Mouse (Mus musculus): ENCODE results near the gene Tmem233. TPM values are rescaled to one million over a fixed set of nuclear protein-coding genes. Genes with fewer than 3 reads are reported as not detected.

Tmem233 gene
- polyA plus RNA-seq (2014; fragmentation: Nextera tagmentation; extraction: Ambion mirVana) = not detected in 2 replicates

GRCm38 (mm10) chr5:116083081-116083480 is at the start of gene Tmem233:
Gene Tmem233, minus strand, starts transcription at chr5:116083244.
- Histone ChIP-seq H3K27me3 (replicated peaks; ENCODE audit: control insufficient read depth, insufficient read depth, low read length) (peaks cover 11% of the 10 kb centered on the region), H3K4me3 (ENCODE audit: low read depth, low read length) (no peak within 1 kb of the TSS), H3K4me1 (ENCODE audit: control insufficient read depth, insufficient read depth, low read length) (no peaks in the 10 kb centered on the region), H3K9me3 (replicated peaks; ENCODE audit: control insufficient read depth, low read length) (no peaks in the 10 kb centered on the region), H3K4me2 (ENCODE audit: low read length) (no peak within 1 kb of the TSS), H3K9ac (ENCODE audit: low read length) (no peak within 1 kb of the TSS), H3K36me3 (ENCODE audit: control insufficient read depth, insufficient read depth, low read length) (no peaks in the 10 kb centered on the region), H3K27ac (ENCODE audit: low read depth, low read length) (no peak within 1 kb of the TSS)
- DNase-seq (ENCODE audit: low spot score) (no peak), ATAC-seq (no peak)
- WGBS = 13% methylated on average over 17 of the region's 17 CpGs

GRCm38 (mm10) chr5:116123344-116123743 is 40.3 kb upstream of the Tmem233 start:
- Histone ChIP-seq H3K36me3 (ENCODE audit: control insufficient read depth, insufficient read depth, low read length) (no peaks in the 10 kb centered on the region), H3K4me2 (ENCODE audit: low read length) (no peak overlapping the region), H3K4me1 (ENCODE audit: control insufficient read depth, insufficient read depth, low read length) (no peaks in the 10 kb centered on the region), H3K27me3 (replicated peaks; ENCODE audit: control insufficient read depth, insufficient read depth, low read length) (no peaks in the 10 kb centered on the region), H3K27ac (ENCODE audit: low read depth, low read length) (no peak overlapping the region), H3K9ac (ENCODE audit: low read length) (no peak overlapping the region), H3K9me3 (replicated peaks; ENCODE audit: control insufficient read depth, low read length) (no peaks in the 10 kb centered on the region), H3K4me3 (ENCODE audit: low read depth, low read length) (no peak overlapping the region)
- 11% methylated on average over 11 of the region's 11 CpGs for WGBS
- ATAC-seq (peak; percentile 62), DNase-seq (ENCODE audit: low spot score) (peak; percentile 93)

GRCm38 (mm10) chr5:116116567-116116966 is 33.5 kb upstream of the Tmem233 start:
- Histone ChIP-seq H3K27me3 (replicated peaks; ENCODE audit: control insufficient read depth, insufficient read depth, low read length) (no peaks in the 10 kb centered on the region), H3K9ac (ENCODE audit: low read length) (no peak overlapping the region), H3K36me3 (ENCODE audit: control insufficient read depth, insufficient read depth, low read length) (no peaks in the 10 kb centered on the region), H3K27ac (ENCODE audit: low read depth, low read length) (no peak overlapping the region), H3K4me2 (ENCODE audit: low read length) (no peak overlapping the region), H3K4me3 (ENCODE audit: low read depth, low read length) (no peak overlapping the region), H3K9me3 (replicated peaks; ENCODE audit: control insufficient read depth, low read length) (no peaks in the 10 kb centered on the region), H3K4me1 (ENCODE audit: control insufficient read depth, insufficient read depth, low read length) (0 out of 2 replicates have a peak, but pooled peaks cover 2% of the 10 kb centered on the region)
- ATAC-seq = no peak
- peak; percentile 42 for DNase-seq (ENCODE audit: low spot score)
- WGBS = 45% methylated on average over 9 of the region's 9 CpGs

- 82% methylated on average over 4 of the region's 4 CpGs for WGBS
- no peak overlapping the region for H3K4me3 ChIP-seq (ENCODE audit: low read depth, low read length)
- DNase-seq (ENCODE audit: low spot score) = no peak
- no peaks in the 10 kb centered on the region for H3K9me3 ChIP-seq (replicated peaks; ENCODE audit: control insufficient read depth, low read length)
- no peak for ATAC-seq
- no peaks in the 10 kb centered on the region for H3K27me3 ChIP-seq (replicated peaks; ENCODE audit: control insufficient read depth, insufficient read depth, low read length)
- H3K9ac ChIP-seq (ENCODE audit: low read length) = no peak overlapping the region
- no peaks in the 10 kb centered on the region for H3K36me3 ChIP-seq (ENCODE audit: control insufficient read depth, insufficient read depth, low read length)
- H3K4me2 ChIP-seq (ENCODE audit: low read length) = no peak overlapping the region
- H3K4me1 ChIP-seq (ENCODE audit: control insufficient read depth, insufficient read depth, low read length) = 0 out of 2 replicates have a peak, but pooled peaks cover 2% of the 10 kb centered on the region
- H3K27ac ChIP-seq (ENCODE audit: low read depth, low read length) = no peak overlapping the region
Observed at GRCm38 (mm10) chr5:116116110-116116509, 33.1 kb upstream of the Tmem233 start.

GRCm38 (mm10) chr5:116115071-116115834 is 32.2 kb upstream of the Tmem233 start:
- 0 out of 2 replicates have a peak, but pooled peaks cover 2% of the 10 kb centered on the region for H3K4me1 ChIP-seq (ENCODE audit: control insufficient read depth, insufficient read depth, low read length)
- WGBS = 53% methylated on average over 14 of the region's 14 CpGs
- no peak overlapping the region for H3K4me2 ChIP-seq (ENCODE audit: low read length)
- H3K9ac ChIP-seq (ENCODE audit: low read length) = no peak overlapping the region
- H3K27me3 ChIP-seq (replicated peaks; ENCODE audit: control insufficient read depth, insufficient read depth, low read length) = no peaks in the 10 kb centered on the region
- DNase-seq (ENCODE audit: low spot score) (peak; percentile 82), ATAC-seq (no peak)
- no peaks in the 10 kb centered on the region for H3K36me3 ChIP-seq (ENCODE audit: control insufficient read depth, insufficient read depth, low read length)
- H3K4me3 ChIP-seq (ENCODE audit: low read depth, low read length) = no peak overlapping the region
- no peaks in the 10 kb centered on the region for H3K9me3 ChIP-seq (replicated peaks; ENCODE audit: control insufficient read depth, low read length)
- H3K27ac ChIP-seq (ENCODE audit: low read depth, low read length) = no peak overlapping the region

GRCm38 (mm10) chr5:116108651-116109050 is 25.6 kb upstream of the Tmem233 start:
- H3K9me3 ChIP-seq (replicated peaks; ENCODE audit: control insufficient read depth, low read length) = no peaks in the 10 kb centered on the region
- H3K4me2 ChIP-seq (ENCODE audit: low read length) = no peak overlapping the region
- ATAC-seq (no peak), DNase-seq (ENCODE audit: low spot score) (no peak)
- no peaks in the 10 kb centered on the region for H3K27me3 ChIP-seq (replicated peaks; ENCODE audit: control insufficient read depth, insufficient read depth, low read length)
- no peak overlapping the region for H3K4me3 ChIP-seq (ENCODE audit: low read depth, low read length)
- no peak overlapping the region for H3K9ac ChIP-seq (ENCODE audit: low read length)
- H3K27ac ChIP-seq (ENCODE audit: low read depth, low read length) = no peak overlapping the region
- no peaks in the 10 kb centered on the region for H3K36me3 ChIP-seq (ENCODE audit: control insufficient read depth, insufficient read depth, low read length)
- 95% methylated on average over 10 of the region's 10 CpGs for WGBS
- H3K4me1 ChIP-seq (ENCODE audit: control insufficient read depth, insufficient read depth, low read length) = no peaks in the 10 kb centered on the region

- ATAC-seq = no peak
Observed at GRCm38 (mm10) chr5:116084231-116084630, 1.2 kb upstream of the Tmem233 start.

GRCm38 (mm10) chr5:116082241-116082900 is 673 bp downstream of the Tmem233 start:
- no peak overlapping the region for H3K9ac ChIP-seq (ENCODE audit: low read length)
- no peaks in the 10 kb centered on the region for H3K36me3 ChIP-seq (ENCODE audit: control insufficient read depth, insufficient read depth, low read length)
- ATAC-seq = no peak
- no peaks in the 10 kb centered on the region for H3K9me3 ChIP-seq (replicated peaks; ENCODE audit: control insufficient read depth, low read length)
- 34% methylated on average over 17 of the region's 17 CpGs for WGBS
- H3K4me2 ChIP-seq (ENCODE audit: low read length) = no peak overlapping the region
- H3K4me1 ChIP-seq (ENCODE audit: control insufficient read depth, insufficient read depth, low read length) = no peaks in the 10 kb centered on the region
- no peak overlapping the region for H3K27ac ChIP-seq (ENCODE audit: low read depth, low read length)
- no peak for DNase-seq (ENCODE audit: low spot score)
- H3K4me3 ChIP-seq (ENCODE audit: low read depth, low read length) = no peak overlapping the region
- peaks cover 11% of the 10 kb centered on the region for H3K27me3 ChIP-seq (replicated peaks; ENCODE audit: control insufficient read depth, insufficient read depth, low read length)

More at GRCm38 (mm10) chr5:116084231-116084630, 1.2 kb upstream of the Tmem233 start:
- Histone ChIP-seq H3K27me3 (replicated peaks; ENCODE audit: control insufficient read depth, insufficient read depth, low read length) (peaks cover 11% of the 10 kb centered on the region), H3K4me3 (ENCODE audit: low read depth, low read length) (no peak overlapping the region), H3K36me3 (ENCODE audit: control insufficient read depth, insufficient read depth, low read length) (no peaks in the 10 kb centered on the region), H3K4me1 (ENCODE audit: control insufficient read depth, insufficient read depth, low read length) (no peaks in the 10 kb centered on the region), H3K27ac (ENCODE audit: low read depth, low read length) (no peak overlapping the region), H3K9me3 (replicated peaks; ENCODE audit: control insufficient read depth, low read length) (no peaks in the 10 kb centered on the region), H3K9ac (ENCODE audit: low read length) (no peak overlapping the region), H3K4me2 (ENCODE audit: low read length) (no peak overlapping the region)
- WGBS = 88% methylated on average over 6 of the region's 6 CpGs
- no peak for DNase-seq (ENCODE audit: low spot score)

GRCm38 (mm10) chr5:116081616-116082015 is 1.4 kb downstream of the Tmem233 start:
- DNase-seq (ENCODE audit: low spot score) (peak; percentile 28), ATAC-seq (no peak)
- Histone ChIP-seq H3K9me3 (replicated peaks; ENCODE audit: control insufficient read depth, low read length) (no peaks in the 10 kb centered on the region), H3K4me1 (ENCODE audit: control insufficient read depth, insufficient read depth, low read length) (no peaks in the 10 kb centered on the region), H3K36me3 (ENCODE audit: control insufficient read depth, insufficient read depth, low read length) (no peaks in the 10 kb centered on the region), H3K4me2 (ENCODE audit: low read length) (no peak overlapping the region), H3K9ac (ENCODE audit: low read length) (no peak overlapping the region), H3K27ac (ENCODE audit: low read depth, low read length) (no peak overlapping the region), H3K27me3 (replicated peaks; ENCODE audit: control insufficient read depth, insufficient read depth, low read length) (peaks cover 11% of the 10 kb centered on the region), H3K4me3 (ENCODE audit: low read depth, low read length) (no peak overlapping the region)
- 75% methylated on average over 7 of the region's 7 CpGs for WGBS
